Mouse (Mus musculus) forebrain, embryonic 14.5 days (tissue): ENCODE measurements around the gene Gphb5. TPM values are rescaled to one million over a fixed set of nuclear protein-coding genes. Genes with fewer than 3 reads are reported as not detected.
A peak's percentile ranks its signal among the peaks of the same experiment; 100 is the strongest.

Experiments
- ATAC-seq: fragments of 200-750 bp; cut with Nextera tagmentation; 2 replicates; pipeline ENCODE4 v1.8.0; 2017; ENCODE audit warnings: mild to moderate bottlenecking, moderate library complexity
- DNase-seq: peaks from one replicate; pipeline ENCODE4 v3.0.0-alpha.2; 2015; ENCODE audit warnings: low spot score
- H3K27ac ChIP-seq: fragments of 300-500 bp; sonication (generic); 2 replicates; pipeline ENCODE4 v1.5.1; 2014; ENCODE audit warnings: low read depth, mild to moderate bottlenecking, control low read depth, low read length, moderate library complexity
- H3K27me3 ChIP-seq: fragments of 300-500 bp; sonication (generic); replicated peaks from 2 replicates; pipeline ENCODE4 v1.6.1; 2014; ENCODE audit warnings: low read length, control low read depth, mixed read lengths; ENCODE audit not compliant: control insufficient read depth, insufficient read depth
- H3K36me3 ChIP-seq: fragments of 300-500 bp; sonication (generic); 2 replicates; pipeline ENCODE4 v1.6.1; 2014; ENCODE audit warnings: low read length, control low read depth; ENCODE audit not compliant: control insufficient read depth, insufficient read depth
- H3K4me1 ChIP-seq: fragments of 300-500 bp; sonication (generic); 2 replicates; pipeline ENCODE4 v1.6.1; 2014; ENCODE audit warnings: antibody characterized with exemption, low read length, control low read depth; ENCODE audit not compliant: control insufficient read depth, insufficient read depth
- H3K4me2 ChIP-seq: fragments of 300-500 bp; sonication (generic); 2 replicates; pipeline ENCODE4 v1.6.1; 2014; ENCODE audit warnings: mild to moderate bottlenecking, control low read depth, low read length
- H3K4me3 ChIP-seq: fragments of 300-500 bp; sonication (generic); 2 replicates; pipeline ENCODE4 v1.5.1; 2014; ENCODE audit warnings: low read depth, low read length, control low read depth
- H3K9ac ChIP-seq: fragments of 300-500 bp; sonication (generic); 2 replicates; pipeline ENCODE4 v1.6.1; 2014; ENCODE audit warnings: mild to moderate bottlenecking, low read length, control low read depth, moderate library complexity
- H3K9me3 ChIP-seq: fragments of 300-500 bp; sonication (generic); replicated peaks from 2 replicates; pipeline ENCODE4 v1.6.1; 2016; ENCODE audit warnings: low read length, control low read depth, mixed read lengths; ENCODE audit not compliant: control insufficient read depth
- WGBS: fragments of 180-500 bp; shearing (Covaris S2); extraction: QIAGEN DNeasy Blood & Tissue Kit; methylation state at CpG from one replicate; pipeline ENCODE4 v1.1.7; 2014; 5-methylcytosine and 5-hydroxymethylcytosine counted together
- polyA plus RNA-seq: library from polyadenylated mRNA; unstranded; fragments of >200 nt; fragmentation: Nextera tagmentation; extraction: Ambion mirVana; gene quantifications from 2 replicates; pipeline ENCODE4 v1.2.1, GENCODE M21; 2014

Gphb5 gene
- polyA plus RNA-seq, 1 experiment from 2014 or later, result not detected

DNA sequence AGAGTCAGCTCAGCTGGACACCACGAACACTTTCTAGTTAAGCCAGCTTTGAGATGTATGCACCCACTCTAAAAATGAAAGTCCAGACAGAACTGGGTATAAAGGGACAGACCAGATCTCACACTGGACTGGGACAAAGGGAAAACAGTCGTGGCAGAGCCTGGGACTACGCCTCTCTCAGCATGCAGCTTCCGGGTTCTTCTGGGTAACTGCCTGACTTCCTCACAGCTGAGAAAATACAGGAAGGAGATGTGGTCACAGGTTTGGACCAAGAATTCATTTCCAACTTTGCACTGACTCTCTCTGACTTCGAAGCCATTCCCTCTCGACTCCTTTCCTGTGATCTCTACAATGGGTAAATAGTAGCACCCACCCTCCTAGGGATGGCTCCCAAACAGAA lies 1.6 kb downstream of the Gphb5 start:
- WGBS, result 81% methylated on average over 6 of the region's 6 CpGs
- Histone ChIP-seq H3K36me3 (no peaks in the 10 kb centered on the region), H3K9me3 (no peaks in the 10 kb centered on the region), H3K4me3 (no peak overlapping the region), H3K27ac (no peak overlapping the region), H3K27me3 (no peaks in the 10 kb centered on the region), H3K4me2 (no peak overlapping the region), H3K9ac (no peak overlapping the region), H3K4me1 (no peaks in the 10 kb centered on the region)
- ATAC-seq (no peak), DNase-seq (no peak)

DNA sequence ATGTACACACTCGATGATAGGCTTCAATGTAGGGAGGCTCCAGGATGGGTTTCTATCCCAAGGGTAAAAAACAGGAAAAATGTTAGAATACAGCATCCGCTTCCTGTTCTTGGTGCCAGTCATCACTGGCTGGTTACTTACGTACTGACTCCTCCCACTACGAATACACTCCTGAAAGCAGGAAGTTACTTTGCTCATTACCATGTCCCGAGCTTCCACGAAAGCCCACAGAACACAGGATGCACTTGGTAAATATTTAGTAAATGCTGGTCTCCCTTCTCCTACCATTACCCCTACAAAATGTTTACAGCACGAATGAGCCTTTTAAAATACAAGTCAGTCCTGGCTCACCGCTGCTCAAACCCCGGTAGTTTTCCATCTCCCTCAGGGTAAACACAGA lies 3.6 kb downstream of the Gphb5 start:
- 89% methylated on average over 9 of the region's 9 CpGs for WGBS
- no peaks in the 10 kb centered on the region for H3K36me3 ChIP-seq
- no peak for DNase-seq

DNA sequence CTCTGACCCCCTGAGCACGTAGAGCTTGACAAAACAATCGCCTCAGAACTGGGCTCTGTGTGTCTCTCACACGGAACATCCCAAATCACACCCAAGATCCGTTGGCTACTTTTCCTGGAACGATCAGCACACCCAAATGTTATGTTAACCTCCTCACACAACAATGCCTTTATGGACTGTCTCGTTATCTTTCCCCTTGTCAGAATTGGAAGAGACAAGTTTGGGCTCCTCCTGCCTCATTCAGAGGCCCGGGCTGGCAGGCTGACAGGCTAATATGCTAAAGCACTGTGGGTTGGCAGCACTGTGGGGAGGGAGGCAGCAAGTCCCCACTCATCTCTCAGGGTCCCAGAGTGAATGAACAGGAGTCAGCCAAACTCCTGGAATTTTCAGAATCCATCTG lies 19.5 kb downstream of the Gphb5 start:
- ATAC-seq, result no peak
- Histone ChIP-seq H3K27ac (no peak overlapping the region), H3K9ac (no peak overlapping the region), H3K36me3 (no peaks in the 10 kb centered on the region), H3K27me3 (no peaks in the 10 kb centered on the region), H3K4me3 (no peak overlapping the region), H3K4me2 (no peak overlapping the region), H3K4me1 (no peaks in the 10 kb centered on the region), H3K9me3 (no peaks in the 10 kb centered on the region)
- peak; percentile 49 for DNase-seq
- 41% methylated on average over 7 of the region's 7 CpGs for WGBS

More for the DNA sequence above, 3.6 kb downstream of the Gphb5 start:
- H3K4me1 ChIP-seq, result no peaks in the 10 kb centered on the region
- no peak for ATAC-seq
- H3K27ac ChIP-seq, result no peak overlapping the region
- no peak overlapping the region for H3K4me2 ChIP-seq
- no peaks in the 10 kb centered on the region for H3K9me3 ChIP-seq
- H3K27me3 ChIP-seq, result no peaks in the 10 kb centered on the region
- no peak overlapping the region for H3K9ac ChIP-seq
- no peak overlapping the region for H3K4me3 ChIP-seq

DNA sequence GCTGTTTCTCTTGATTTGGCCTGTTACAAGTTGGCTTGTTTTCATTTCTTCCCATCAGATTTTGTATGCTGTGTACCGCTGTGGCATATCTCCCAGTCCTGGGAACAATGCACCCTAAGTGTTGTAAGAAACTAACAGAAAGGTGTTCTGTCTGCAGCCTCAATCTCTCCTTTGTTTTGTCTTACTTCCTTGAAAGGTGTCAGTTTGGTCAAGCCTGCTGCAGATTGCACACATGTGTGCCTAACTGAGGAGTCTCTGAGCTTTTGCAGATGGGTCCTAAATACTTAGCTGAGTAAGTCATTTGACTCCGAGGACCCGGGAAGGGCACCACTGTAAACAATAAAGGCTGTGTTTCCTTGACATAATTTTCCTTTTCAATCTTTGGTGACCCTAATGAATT lies 20.0 kb downstream of the Gphb5 start:
- no peak for ATAC-seq

DNA sequence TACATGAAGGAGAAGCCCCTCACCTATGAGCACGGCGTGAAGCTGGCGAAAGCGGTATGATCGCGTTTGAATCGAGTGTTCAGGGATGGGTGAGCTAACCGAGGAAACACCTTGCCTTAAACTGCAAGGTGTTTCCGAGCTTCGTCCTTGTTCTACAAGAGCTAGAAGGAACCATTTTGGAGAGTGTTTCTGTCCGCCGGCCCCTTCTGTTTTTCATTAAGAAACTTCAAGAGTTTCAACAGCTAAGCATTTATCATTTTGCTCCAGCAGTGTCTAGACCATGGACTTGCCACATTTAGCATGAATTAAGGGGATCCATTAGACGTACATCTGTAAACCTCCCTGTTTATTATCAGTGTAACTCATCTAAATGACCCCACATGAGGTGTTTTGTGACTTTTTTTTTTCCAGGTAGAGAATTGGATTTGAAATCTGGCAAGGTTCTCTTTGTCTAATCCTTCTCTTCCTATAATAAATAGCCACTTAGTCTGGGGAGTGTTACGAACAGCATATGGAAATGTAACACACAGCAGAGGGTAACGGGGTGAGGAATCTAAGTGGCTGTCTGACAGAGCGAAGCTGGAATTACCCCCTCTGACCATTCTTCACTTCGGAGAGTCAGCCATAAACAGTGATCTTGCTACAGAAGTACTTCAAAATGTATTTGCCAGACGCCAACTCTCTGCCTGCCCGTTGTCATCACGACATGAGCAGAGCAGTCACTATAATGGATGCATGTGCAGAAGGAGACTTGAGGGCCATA lies 22.4 kb downstream of the Gphb5 start:
- Histone ChIP-seq H3K36me3 (no peaks in the 10 kb centered on the region), H3K9ac (no peak overlapping the region), H3K4me1 (no peaks in the 10 kb centered on the region), H3K4me3 (no peak overlapping the region), H3K27me3 (no peaks in the 10 kb centered on the region), H3K9me3 (no peaks in the 10 kb centered on the region), H3K27ac (no peak overlapping the region), H3K4me2 (no peak overlapping the region)
- DNase-seq (no peak), ATAC-seq (no peak)
- WGBS, result 90% methylated on average over 20 of the region's 20 CpGs

More for the DNA sequence above, 20.0 kb downstream of the Gphb5 start:
- no peak for DNase-seq
- Histone ChIP-seq H3K27ac (no peak overlapping the region), H3K4me3 (no peak overlapping the region), H3K4me1 (no peaks in the 10 kb centered on the region), H3K27me3 (no peaks in the 10 kb centered on the region), H3K9ac (no peak overlapping the region), H3K4me2 (no peak overlapping the region), H3K9me3 (no peaks in the 10 kb centered on the region), H3K36me3 (no peaks in the 10 kb centered on the region)
- WGBS, result 57% methylated on average over 3 of the region's 3 CpGs

DNA sequence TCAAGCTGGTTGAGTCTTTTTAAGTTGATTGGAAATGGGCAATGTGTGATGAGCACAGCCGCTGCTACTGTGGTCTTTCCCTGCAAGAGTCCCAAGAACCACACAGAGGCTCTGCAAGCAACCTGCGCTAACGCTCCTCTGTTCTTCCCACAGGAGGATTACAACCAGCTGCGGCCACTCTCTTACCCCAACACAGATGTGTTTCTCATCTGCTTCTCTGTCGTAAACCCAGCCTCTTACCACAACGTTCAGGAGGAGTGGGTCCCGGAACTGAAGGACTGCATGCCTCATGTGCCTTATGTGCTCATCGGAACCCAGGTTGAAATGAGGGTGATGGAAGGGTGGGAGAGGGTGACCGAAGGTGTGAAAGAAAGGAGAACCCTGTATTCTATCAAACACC lies 25.1 kb downstream of the Gphb5 start:
- Histone ChIP-seq H3K4me1 (no peaks in the 10 kb centered on the region), H3K9me3 (no peaks in the 10 kb centered on the region), H3K36me3 (no peaks in the 10 kb centered on the region), H3K4me3 (no peak overlapping the region), H3K4me2 (no peak overlapping the region), H3K27me3 (no peaks in the 10 kb centered on the region), H3K9ac (no peak overlapping the region), H3K27ac (no peak overlapping the region)
- ATAC-seq, result no peak
- 91% methylated on average over 9 of the region's 9 CpGs for WGBS
- DNase-seq, result no peak

DNA sequence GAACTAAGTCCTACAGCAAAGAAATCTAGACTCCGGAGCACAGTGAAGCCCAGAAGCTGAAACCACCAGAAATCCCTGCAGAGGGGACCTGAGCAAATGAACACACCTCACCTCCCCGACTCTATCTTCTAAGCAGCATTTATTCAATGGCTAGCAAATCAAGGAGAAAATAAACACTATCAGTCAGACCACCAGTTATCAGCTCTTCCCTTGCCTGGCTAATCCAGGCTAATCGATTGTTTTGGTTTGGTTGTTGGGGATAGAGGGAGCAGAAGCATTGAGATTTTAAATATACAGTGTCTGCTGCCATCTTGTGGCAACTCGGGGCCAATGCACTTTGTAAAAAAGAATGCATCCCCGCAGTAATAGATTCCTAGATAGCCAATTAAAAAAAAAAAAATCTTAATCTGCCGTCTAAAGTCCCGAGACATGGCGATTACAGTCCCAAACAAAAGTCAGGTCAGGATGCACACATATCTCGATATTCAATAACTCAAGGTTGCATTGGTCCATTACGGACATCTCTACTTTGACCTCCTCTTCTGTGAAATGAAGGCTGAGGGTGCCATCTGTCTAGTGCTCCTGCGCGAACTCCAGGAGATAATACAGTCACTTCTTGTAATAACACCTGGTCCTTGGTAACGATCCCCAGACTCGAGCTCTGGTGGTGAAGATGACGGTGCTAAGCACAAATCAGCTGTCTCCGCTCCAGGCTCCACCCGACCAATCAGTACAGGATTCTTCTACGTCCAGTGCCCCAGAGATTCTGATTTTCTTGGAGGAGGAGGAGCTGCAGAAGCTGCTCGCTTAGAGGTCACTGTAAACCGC lies 27.1 kb downstream of the Gphb5 start:
- Histone ChIP-seq H3K4me3 (no peak overlapping the region), H3K9me3 (no peaks in the 10 kb centered on the region), H3K27me3 (no peaks in the 10 kb centered on the region), H3K36me3 (no peaks in the 10 kb centered on the region), H3K4me1 (no peaks in the 10 kb centered on the region), H3K27ac (no peak overlapping the region), H3K9ac (no peak overlapping the region), H3K4me2 (peak overlapping the region; percentile 26)
- 42% methylated on average over 20 of the region's 20 CpGs for WGBS
- DNase-seq, result peak; percentile 77
- peak; percentile 81 for ATAC-seq

DNA sequence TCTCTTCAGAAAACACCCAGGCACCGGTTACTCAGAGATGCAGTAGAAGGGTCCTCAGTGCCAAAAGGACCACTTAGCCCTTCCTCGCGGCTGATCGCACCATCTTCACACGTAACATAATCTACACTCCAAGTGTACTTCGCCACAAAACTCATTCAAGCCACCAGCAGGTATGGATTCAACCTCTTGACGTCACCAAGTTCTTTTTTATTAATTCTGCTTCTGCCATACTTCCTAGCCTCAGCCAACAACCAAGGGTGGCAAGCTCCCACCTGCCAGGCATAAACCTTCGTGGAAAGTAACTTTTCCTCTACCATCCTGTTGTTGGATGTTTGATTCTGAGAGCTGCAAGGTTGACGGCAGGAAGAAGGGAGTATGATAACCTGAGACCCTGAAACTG lies 28.1 kb downstream of the Gphb5 start:
- no peak overlapping the region for H3K4me3 ChIP-seq
- H3K27me3 ChIP-seq, result no peaks in the 10 kb centered on the region
- H3K36me3 ChIP-seq, result no peaks in the 10 kb centered on the region
- H3K27ac ChIP-seq, result no peak overlapping the region
- H3K4me2 ChIP-seq, result no peak overlapping the region
- H3K4me1 ChIP-seq, result no peaks in the 10 kb centered on the region
- H3K9me3 ChIP-seq, result no peaks in the 10 kb centered on the region
- no peak for ATAC-seq
- no peak overlapping the region for H3K9ac ChIP-seq
- DNase-seq, result no peak
- WGBS, result 92% methylated on average over 9 of the region's 9 CpGs

DNA sequence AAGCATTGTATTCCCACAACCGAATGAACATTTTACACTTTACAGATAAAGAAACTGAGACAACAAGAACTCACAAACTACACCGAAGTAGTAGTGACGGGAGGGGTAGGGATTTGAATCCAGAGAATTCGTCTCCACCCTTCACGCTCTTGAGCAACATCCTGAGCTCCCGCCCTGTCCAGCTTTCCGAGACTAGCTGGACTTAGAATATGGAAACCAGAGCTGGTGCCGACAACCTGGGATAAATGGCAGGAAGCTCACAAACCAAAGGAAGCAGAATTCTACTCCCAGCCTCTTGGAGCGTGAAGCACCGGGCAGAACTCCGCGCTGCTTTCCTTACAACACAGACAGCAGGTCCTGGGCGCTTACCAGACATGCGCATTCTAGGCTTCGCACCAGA lies 28.7 kb downstream of the Gphb5 start:
- no peaks in the 10 kb centered on the region for H3K9me3 ChIP-seq
- H3K36me3 ChIP-seq, result no peaks in the 10 kb centered on the region
- no peaks in the 10 kb centered on the region for H3K27me3 ChIP-seq
- no peak overlapping the region for H3K27ac ChIP-seq
- H3K9ac ChIP-seq, result no peak overlapping the region
- no peak for DNase-seq
- no peak overlapping the region for H3K4me2 ChIP-seq
- WGBS, result 95% methylated on average over 15 of the region's 15 CpGs
- no peak for ATAC-seq
- no peaks in the 10 kb centered on the region for H3K4me1 ChIP-seq
- no peak overlapping the region for H3K4me3 ChIP-seq
